Mouse (Mus musculus): Measurements from ENCODE around the gene Slmap.

DNA sequence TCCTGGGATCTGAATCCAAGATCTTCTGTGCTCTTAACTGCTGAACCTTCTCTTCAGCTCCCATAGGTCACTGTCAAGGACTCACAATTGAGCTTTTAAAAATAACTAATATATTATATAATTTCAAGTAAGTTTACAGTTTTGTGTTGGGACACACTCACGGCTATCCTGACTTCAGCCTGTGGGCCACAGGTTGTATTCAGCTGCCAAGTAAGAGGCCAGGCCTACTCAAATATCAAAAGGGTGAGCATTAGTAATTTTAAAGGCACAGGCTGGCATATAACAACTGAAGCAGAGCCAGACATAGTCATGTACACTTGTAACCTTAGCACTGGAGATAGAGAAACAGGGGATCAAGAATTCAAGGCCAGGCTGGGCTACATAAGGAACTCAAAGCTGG is 5.8 kb upstream of the Slmap start:
- no peak for TF ChIP-seq POLR2A (IDR thresholded peaks at IDR 0.05; ENCODE audit: extremely low read depth, insufficient read depth, low read length)
- no peak for TF ChIP-seq CTCF (IDR thresholded peaks at IDR 0.05; ENCODE audit: low read depth, low read length)
